Comparison of ENCODE assay signal across 10 mouse cellular contexts in the genomic region with DNA sequence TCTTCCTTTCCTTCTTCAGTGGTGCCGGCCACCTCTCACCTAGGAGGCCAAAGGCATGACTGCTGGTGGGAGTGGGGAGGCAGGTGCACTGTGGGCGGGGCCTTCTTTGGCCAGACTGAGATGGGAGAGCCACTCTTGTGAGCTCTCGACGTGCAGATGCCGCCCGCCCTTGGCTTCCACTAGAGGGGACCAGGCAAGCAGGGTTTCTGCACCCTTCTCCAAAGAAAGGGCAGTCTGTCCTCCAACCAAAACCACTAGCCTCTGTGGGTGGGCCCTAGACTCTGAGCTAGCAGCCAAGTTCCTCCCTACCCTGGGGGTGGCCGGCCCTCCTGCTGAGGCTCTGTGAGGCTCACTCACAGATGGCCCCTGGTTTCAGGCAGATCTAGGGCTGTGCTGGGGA. TPM values are rescaled to one million over a fixed set of nuclear protein-coding genes. Genes with fewer than 3 reads are reported as not detected.
A peak's percentile ranks its signal among the peaks of the same experiment; 100 is the strongest.
DNase-seq lines count a peak whose midpoint lies in the region; ATAC-seq and TF ChIP-seq lines count a peak whose summit lies in the region.
"Had no signal": no experiment of that assay in that cellular context is flagged by ENCODE, and none has a peak within 500 bp of the region (broad histone marks: within the 10 kb centered on the region; RNA-seq: fewer than 3 reads in every experiment).

No protein-coding gene starts in this region.

- H3K9ac ChIP-seq in intestine, embryonic 15.5 days, result no peak overlapping the region
- no peak overlapping the region for H3K9ac ChIP-seq in intestine, postnatal 0 days (ENCODE audit: low read depth, low read length)
- H3K9ac ChIP-seq in hindbrain, embryonic 13.5 days, result no peak overlapping the region

- 75% methylated on average over 7 of the region's 7 CpGs for WGBS in intestine, embryonic 15.5 days
- WGBS in intestine, postnatal 0 days, result 58% methylated on average over 7 of the region's 7 CpGs
- WGBS in hindbrain, embryonic 13.5 days, result 88% methylated on average over 7 of the region's 7 CpGs
- WGBS in midbrain, embryonic 10.5 days, result 80% methylated on average over 7 of the region's 7 CpGs

- H3K4me2 ChIP-seq in intestine, embryonic 15.5 days (replicated peaks), result no peak overlapping the region
- no peak overlapping the region for H3K4me2 ChIP-seq in intestine, postnatal 0 days (replicated peaks; ENCODE audit: low read depth)
- no peak overlapping the region for H3K4me2 ChIP-seq in hindbrain, embryonic 13.5 days

- no peaks in the 10 kb centered on the region for H3K27me3 ChIP-seq in intestine, embryonic 15.5 days (replicated peaks)
- no peaks in the 10 kb centered on the region for H3K27me3 ChIP-seq in intestine, postnatal 0 days (replicated peaks; ENCODE audit: control insufficient read depth, insufficient read depth, low read length)
- H3K27me3 ChIP-seq in hindbrain, embryonic 13.5 days, result no peaks in the 10 kb centered on the region
- no peaks in the 10 kb centered on the region for H3K27me3 ChIP-seq in midbrain, embryonic 10.5 days (ENCODE audit: low read depth, poor library complexity, severe bottlenecking)

- intact Hi-C loops in left cerebral cortex, postnatal 25 days (cut with DNase I), result no loop called here

- no peaks in the 10 kb centered on the region for H3K9me3 ChIP-seq in intestine, embryonic 15.5 days
- H3K9me3 ChIP-seq in intestine, postnatal 0 days (ENCODE audit: control insufficient read depth), result no peaks in the 10 kb centered on the region
- no peaks in the 10 kb centered on the region for H3K9me3 ChIP-seq in hindbrain, embryonic 13.5 days
- H3K9me3 ChIP-seq in midbrain, embryonic 10.5 days (replicated peaks), result peaks cover 8% of the 10 kb centered on the region; the same call in 1 of the 2 replicates

- peak; percentile 67 for DNase-seq in ES-CJ7 (ENCODE audit: low read depth, low spot score)
- no peak for DNase-seq in midbrain, embryonic 10.5 days (ENCODE audit: low spot score)
- DNase-seq in left cerebral cortex, postnatal 25 days (ENCODE audit: low spot score in 2 of 2), result no peak
- no peak for DNase-seq in frontal cortex, postnatal 25 days (ENCODE audit: low spot score in 2 of 2)
- no peak for DNase-seq in spleen, postnatal 36 days (ENCODE audit: low spot score in 2 of 2)

- H3K27ac ChIP-seq in intestine, embryonic 15.5 days, result 0 out of 2 replicates have a peak overlapping the region, but pooled peaks have one; percentile 3
- no peak overlapping the region for H3K27ac ChIP-seq in intestine, postnatal 0 days (ENCODE audit: low read depth, low read length)
- peak overlapping the region; percentile 30; the same call in 1 of the 2 replicates for H3K27ac ChIP-seq in hindbrain, embryonic 13.5 days
- H3K27ac ChIP-seq in midbrain, embryonic 10.5 days (replicated peaks), result peak overlapping the region; percentile 66

- ATAC-seq in intestine, embryonic 15.5 days, result no peak
- ATAC-seq in intestine, postnatal 0 days, result no peak
- ATAC-seq in hindbrain, embryonic 13.5 days (ENCODE audit: low FRiP score), result no peak

- H3K4me3 ChIP-seq in intestine, embryonic 15.5 days (replicated peaks), result no peak overlapping the region
- no peak overlapping the region for H3K4me3 ChIP-seq in intestine, postnatal 0 days (ENCODE audit: low read depth, low read length)
- no peak overlapping the region for H3K4me3 ChIP-seq in hindbrain, embryonic 13.5 days
- no peak overlapping the region for H3K4me3 ChIP-seq in midbrain, embryonic 10.5 days
- H3K4me3 ChIP-seq: left cerebral cortex, adult 2 months had no signal

- H3K36me3 ChIP-seq in intestine, embryonic 15.5 days, result peaks cover 48% of the 10 kb centered on the region
- peaks cover 77% of the 10 kb centered on the region for H3K36me3 ChIP-seq in intestine, postnatal 0 days (ENCODE audit: control insufficient read depth, insufficient read depth)
- H3K36me3 ChIP-seq in hindbrain, embryonic 13.5 days, result peaks cover 82% of the 10 kb centered on the region
- H3K36me3 ChIP-seq in midbrain, embryonic 10.5 days, result peaks cover 92% of the 10 kb centered on the region

- no peaks in the 10 kb centered on the region for H3K4me1 ChIP-seq in intestine, embryonic 15.5 days (replicated peaks)
- no peaks in the 10 kb centered on the region for H3K4me1 ChIP-seq in intestine, postnatal 0 days (replicated peaks; ENCODE audit: control insufficient read depth, insufficient read depth, low read length)
- H3K4me1 ChIP-seq in hindbrain, embryonic 13.5 days (replicated peaks), result peaks cover 9% of the 10 kb centered on the region
- H3K4me1 ChIP-seq in midbrain, embryonic 10.5 days, result peaks cover 47% of the 10 kb centered on the region

- TF ChIP-seq CTCF in intestine, postnatal 0 days (IDR thresholded peaks at IDR 0.05; ENCODE audit: low read depth), result no peak

RNA-seq across cellular contexts. Expression of a gene that starts 25.7 kb away (rescaled TPM):
- not detected in 2 replicates for polyA plus RNA-seq in intestine, embryonic 15.5 days (2015; fragmentation: Nextera tagmentation; extraction: Ambion mirVana)
- polyA plus RNA-seq in intestine, postnatal 0 days (2015; fragmentation: Nextera tagmentation; extraction: Ambion mirVana), result 0.12 and 0.33 TPM in 2 replicates
- polyA plus RNA-seq in hindbrain, embryonic 13.5 days (2015; fragmentation: Nextera tagmentation; extraction: Ambion mirVana), result 0.17 and 0.40 TPM in 2 replicates
- polyA plus RNA-seq in midbrain, embryonic 10.5 days (2016; fragmentation: Nextera tagmentation; extraction: Ambion mirVana), result 0.05 and 0.20 TPM in 2 replicates
- under 1 TPM; 0.55 to 0.83 TPM for total RNA-seq in left cerebral cortex, postnatal 25 days (2021)
- total RNA-seq: hematopoietic stem cell, adult 5-6 weeks had no signal

RNA-seq across cellular contexts. Expression of a gene that starts 25.7 kb away (rescaled TPM):
- polyA plus RNA-seq in intestine, embryonic 15.5 days (2015; fragmentation: Nextera tagmentation; extraction: Ambion mirVana), result 42.7 and 44.3 TPM in 2 replicates
- 35.0 TPM in 2 replicates for polyA plus RNA-seq in intestine, postnatal 0 days (2015; fragmentation: Nextera tagmentation; extraction: Ambion mirVana)
- polyA plus RNA-seq in hindbrain, embryonic 13.5 days (2015; fragmentation: Nextera tagmentation; extraction: Ambion mirVana), result 28.9 and 29.3 TPM in 2 replicates
- polyA plus RNA-seq in midbrain, embryonic 10.5 days (2016; fragmentation: Nextera tagmentation; extraction: Ambion mirVana), result 35.2 and 36.3 TPM in 2 replicates
- total RNA-seq in left cerebral cortex, postnatal 25 days (2021), result 10 to 100 TPM; 41.7 to 49.2 TPM

RNA-seq across cellular contexts. Expression of a gene that starts 33.9 kb away (rescaled TPM):
- polyA plus RNA-seq in intestine, embryonic 15.5 days (2015; fragmentation: Nextera tagmentation; extraction: Ambion mirVana), result 17.4 and 18.7 TPM in 2 replicates
- polyA plus RNA-seq in intestine, postnatal 0 days (2015; fragmentation: Nextera tagmentation; extraction: Ambion mirVana), result 11.6 and 14.3 TPM in 2 replicates
- polyA plus RNA-seq in hindbrain, embryonic 13.5 days (2015; fragmentation: Nextera tagmentation; extraction: Ambion mirVana), result 21.9 and 22.3 TPM in 2 replicates
- 24.2 and 25.3 TPM in 2 replicates for polyA plus RNA-seq in midbrain, embryonic 10.5 days (2016; fragmentation: Nextera tagmentation; extraction: Ambion mirVana)
- total RNA-seq in left cerebral cortex, postnatal 25 days (2021), result 10 to 100 TPM; 31.4 to 32.3 TPM

RNA-seq across cellular contexts. Expression of a gene that starts 35.7 kb away (rescaled TPM):
- polyA plus RNA-seq in intestine, embryonic 15.5 days (2015; fragmentation: Nextera tagmentation; extraction: Ambion mirVana), result 66.6 and 70.2 TPM in 2 replicates
- 103 TPM in 2 replicates for polyA plus RNA-seq in intestine, postnatal 0 days (2015; fragmentation: Nextera tagmentation; extraction: Ambion mirVana)
- 52.6 and 57.3 TPM in 2 replicates for polyA plus RNA-seq in hindbrain, embryonic 13.5 days (2015; fragmentation: Nextera tagmentation; extraction: Ambion mirVana)
- polyA plus RNA-seq in midbrain, embryonic 10.5 days (2016; fragmentation: Nextera tagmentation; extraction: Ambion mirVana), result 54.8 TPM in 2 replicates
- 10 to 100 TPM; 36.3 to 46.0 TPM for total RNA-seq in left cerebral cortex, postnatal 25 days (2021)

RNA-seq across cellular contexts. Expression of a gene that starts 53.5 kb away (rescaled TPM):
- 4.0 and 4.7 TPM in 2 replicates for polyA plus RNA-seq in intestine, embryonic 15.5 days (2015; fragmentation: Nextera tagmentation; extraction: Ambion mirVana)
- polyA plus RNA-seq in intestine, postnatal 0 days (2015; fragmentation: Nextera tagmentation; extraction: Ambion mirVana), result 1.3 and 1.5 TPM in 2 replicates
- polyA plus RNA-seq in hindbrain, embryonic 13.5 days (2015; fragmentation: Nextera tagmentation; extraction: Ambion mirVana), result 6.0 and 6.2 TPM in 2 replicates
- polyA plus RNA-seq in midbrain, embryonic 10.5 days (2016; fragmentation: Nextera tagmentation; extraction: Ambion mirVana), result 10.8 and 11.0 TPM in 2 replicates
- total RNA-seq in left cerebral cortex, postnatal 25 days (2021), result 10 to 100 TPM; 51.4 to 62.7 TPM
